Mouse (Mus musculus): ENCODE measurements around the gene Creg2. TPM values are rescaled to one million over a fixed set of nuclear protein-coding genes. Genes with fewer than 3 reads are reported as not detected.

The Creg2 gene
- polyA plus RNA-seq, 2 experiments = 0.01 TPM; not detected in 1

GRCm38 (mm10) chr1:39618524-39618923 lies 32.8 kb downstream of the Creg2 start:
- no peaks in the 10 kb centered on the region for H3K36me3 ChIP-seq (replicated peaks; ENCODE audit: control insufficient read depth, insufficient read depth, low read depth)
- H3K4me3 ChIP-seq (ENCODE audit: insufficient read depth in 1 of 2, low read depth in 2 of 2, low read length in 2 of 2) = no peak overlapping the region
- H3K4me1 ChIP-seq (replicated peaks; ENCODE audit: control insufficient read depth in 2 of 2, insufficient read depth in 2 of 2, low read length in 1 of 2) = no peaks in the 10 kb centered on the region; a peak in 1 of 4 replicates
- no peaks in the 10 kb centered on the region for H3K27me3 ChIP-seq (ENCODE audit: control insufficient read depth, insufficient read depth, low read length)
- no peak for DNase-seq (ENCODE audit: low read depth in 3 of 3, low spot score in 3 of 3)
- WGBS (ENCODE audit: insufficient replicate concordance) = 51% methylated on average over 8 of the region's 8 CpGs
- no peaks in the 10 kb centered on the region for H3K9me3 ChIP-seq (ENCODE audit: control insufficient read depth, low read length)
- H3K4me2 ChIP-seq (ENCODE audit: low read depth) = no peak overlapping the region
- ATAC-seq (ENCODE audit: insufficient read depth) = no peak
- H3K27ac ChIP-seq = no peak overlapping the region
- TF ChIP-seq CTCF (IDR thresholded peaks at IDR 0.05; ENCODE audit: low read depth) (no peak), EP300 (IDR thresholded peaks at IDR 0.05; ENCODE audit: low read depth) (no peak)
- H3K9ac ChIP-seq (replicated peaks) = no peak overlapping the region

GRCm38 (mm10) chr1:39615526-39615925 lies 35.7 kb downstream of the Creg2 start:
- 54% methylated on average over 6 of the region's 6 CpGs for WGBS (ENCODE audit: insufficient replicate concordance)

GRCm38 (mm10) chr1:39614462-39615279 lies 36.6 kb downstream of the Creg2 start:
- no peak for ATAC-seq (ENCODE audit: insufficient read depth)
- H3K9ac ChIP-seq (replicated peaks) = no peak overlapping the region
- 3% methylated on average over 11 of the region's 11 CpGs for WGBS (ENCODE audit: insufficient replicate concordance)
- TF ChIP-seq EP300 (IDR thresholded peaks at IDR 0.05; ENCODE audit: low read depth) = no peak
- peak; percentile 65 for TF ChIP-seq CTCF (IDR thresholded peaks at IDR 0.05; ENCODE audit: low read depth)
- peak in 2 of 3 experiments; percentile 7 to 9 for DNase-seq (ENCODE audit: low read depth in 3 of 3, low spot score in 3 of 3)
- H3K36me3 ChIP-seq (replicated peaks; ENCODE audit: control insufficient read depth, insufficient read depth, low read depth) = no peaks in the 10 kb centered on the region
- no peaks in the 10 kb centered on the region for H3K9me3 ChIP-seq (ENCODE audit: control insufficient read depth, low read length)
- no peaks in the 10 kb centered on the region; a peak in 1 of 4 replicates for H3K4me1 ChIP-seq (replicated peaks; ENCODE audit: control insufficient read depth in 2 of 2, insufficient read depth in 2 of 2, low read length in 1 of 2)
- H3K4me2 ChIP-seq (ENCODE audit: low read depth) = peak overlapping the region; percentile 32
- H3K27ac ChIP-seq = no peak overlapping the region
- H3K4me3 ChIP-seq (ENCODE audit: insufficient read depth in 1 of 2, low read depth in 2 of 2, low read length in 2 of 2) = 0 out of 4 replicates have a peak overlapping the region, but pooled peaks of 1 of the 2 experiments have one; percentile 3
- no peaks in the 10 kb centered on the region for H3K27me3 ChIP-seq (ENCODE audit: control insufficient read depth, insufficient read depth, low read length)

More at GRCm38 (mm10) chr1:39615526-39615925, 35.7 kb downstream of the Creg2 start:
- DNase-seq (ENCODE audit: low read depth in 3 of 3, low spot score in 3 of 3) (no peak), ATAC-seq (ENCODE audit: insufficient read depth) (no peak)
- no peak overlapping the region for H3K9ac ChIP-seq (replicated peaks)
- H3K27me3 ChIP-seq (ENCODE audit: control insufficient read depth, insufficient read depth, low read length) = no peaks in the 10 kb centered on the region
- H3K27ac ChIP-seq = no peak overlapping the region
- TF ChIP-seq EP300 (IDR thresholded peaks at IDR 0.05; ENCODE audit: low read depth) (no peak), CTCF (IDR thresholded peaks at IDR 0.05; ENCODE audit: low read depth) (no peak)
- no peaks in the 10 kb centered on the region for H3K9me3 ChIP-seq (ENCODE audit: control insufficient read depth, low read length)
- no peaks in the 10 kb centered on the region; a peak in 1 of 4 replicates for H3K4me1 ChIP-seq (replicated peaks; ENCODE audit: control insufficient read depth in 2 of 2, insufficient read depth in 2 of 2, low read length in 1 of 2)
- no peak overlapping the region for H3K4me3 ChIP-seq (ENCODE audit: insufficient read depth in 1 of 2, low read depth in 2 of 2, low read length in 2 of 2)
- H3K4me2 ChIP-seq (ENCODE audit: low read depth) = no peak overlapping the region
- no peaks in the 10 kb centered on the region for H3K36me3 ChIP-seq (replicated peaks; ENCODE audit: control insufficient read depth, insufficient read depth, low read depth)

- WGBS (ENCODE audit: insufficient replicate concordance) = 78% methylated on average over 3 of the region's 3 CpGs
- H3K9me3 ChIP-seq (ENCODE audit: control insufficient read depth, low read length) = no peaks in the 10 kb centered on the region
- no peak overlapping the region for H3K27ac ChIP-seq
- no peak overlapping the region for H3K4me3 ChIP-seq (ENCODE audit: insufficient read depth in 1 of 2, low read depth in 2 of 2, low read length in 2 of 2)
- ATAC-seq (ENCODE audit: insufficient read depth) (no peak), DNase-seq (ENCODE audit: low read depth in 3 of 3, low spot score in 3 of 3) (no peak)
- TF ChIP-seq EP300 (IDR thresholded peaks at IDR 0.05; ENCODE audit: low read depth) = no peak
- TF ChIP-seq CTCF (IDR thresholded peaks at IDR 0.05; ENCODE audit: low read depth) = no peak
- no peak overlapping the region for H3K9ac ChIP-seq (replicated peaks)
- no peaks in the 10 kb centered on the region for H3K27me3 ChIP-seq (ENCODE audit: control insufficient read depth, insufficient read depth, low read length)
- no peaks in the 10 kb centered on the region for H3K36me3 ChIP-seq (replicated peaks; ENCODE audit: control insufficient read depth, insufficient read depth, low read depth)
- no peak overlapping the region for H3K4me2 ChIP-seq (ENCODE audit: low read depth)
- no peaks in the 10 kb centered on the region; a peak in 1 of 4 replicates for H3K4me1 ChIP-seq (replicated peaks; ENCODE audit: control insufficient read depth in 2 of 2, insufficient read depth in 2 of 2, low read length in 1 of 2)
Observed at GRCm38 (mm10) chr1:39613061-39613460, 38.2 kb downstream of the Creg2 start.

GRCm38 (mm10) chr1:39612491-39612890 lies 38.8 kb downstream of the Creg2 start:
- Histone ChIP-seq H3K4me3 (ENCODE audit: insufficient read depth in 1 of 2, low read depth in 2 of 2, low read length in 2 of 2) (no peak overlapping the region), H3K4me1 (replicated peaks; ENCODE audit: control insufficient read depth in 2 of 2, insufficient read depth in 2 of 2, low read length in 1 of 2) (no peaks in the 10 kb centered on the region; a peak in 1 of 4 replicates), H3K9me3 (ENCODE audit: control insufficient read depth, low read length) (no peaks in the 10 kb centered on the region), H3K36me3 (replicated peaks; ENCODE audit: control insufficient read depth, insufficient read depth, low read depth) (no peaks in the 10 kb centered on the region), H3K4me2 (ENCODE audit: low read depth) (no peak overlapping the region), H3K9ac (replicated peaks) (no peak overlapping the region), H3K27ac (no peak overlapping the region), H3K27me3 (ENCODE audit: control insufficient read depth, insufficient read depth, low read length) (no peaks in the 10 kb centered on the region)
- DNase-seq (ENCODE audit: low read depth in 3 of 3, low spot score in 3 of 3) = no peak
- no peak for ATAC-seq (ENCODE audit: insufficient read depth)
- 64% methylated on average over 5 of the region's 5 CpGs for WGBS (ENCODE audit: insufficient replicate concordance)
- no peak for TF ChIP-seq EP300 (IDR thresholded peaks at IDR 0.05; ENCODE audit: low read depth)
- TF ChIP-seq CTCF (IDR thresholded peaks at IDR 0.05; ENCODE audit: low read depth) = no peak
